Mouse (Mus musculus): ENCODE measurements around the gene Drosha.

Gene Drosha

GRCm38 (mm10) chr15:12832599-12832998 is 8.0 kb downstream of the Drosha start:
- DNase-seq = no peak

- DNase-seq = no peak
These were observed 8.8 kb downstream of the Drosha start for GRCm38 (mm10) chr15:12833385-12833784.

GRCm38 (mm10) chr15:12834231-12834630 is 9.6 kb downstream of the Drosha start:
- no peak for DNase-seq

GRCm38 (mm10) chr15:12840737-12841136 is 16.1 kb downstream of the Drosha start:
- no peak for DNase-seq

GRCm38 (mm10) chr15:12842833-12843232 is 18.2 kb downstream of the Drosha start:
- no peak for DNase-seq

- DNase-seq = no peak
These were observed 23.8 kb downstream of the Drosha start for GRCm38 (mm10) chr15:12848196-12848975.

GRCm38 (mm10) chr15:12849373-12849772 is 24.8 kb downstream of the Drosha start:
- DNase-seq = no peak

GRCm38 (mm10) chr15:12853471-12853870 is 28.9 kb downstream of the Drosha start:
- peak; percentile 27 to 38 for DNase-seq

- DNase-seq = no peak
These were observed 32.2 kb downstream of the Drosha start for GRCm38 (mm10) chr15:12856780-12857179.

- no peak for DNase-seq
These were observed 33.4 kb downstream of the Drosha start for GRCm38 (mm10) chr15:12857840-12858516.

GRCm38 (mm10) chr15:12858645-12859044 is 34.0 kb downstream of the Drosha start:
- DNase-seq = no peak

- no peak for DNase-seq
These were observed 37.4 kb downstream of the Drosha start for GRCm38 (mm10) chr15:12862061-12862460.

GRCm38 (mm10) chr15:12863669-12864068 is 39.1 kb downstream of the Drosha start:
- DNase-seq = no peak

- DNase-seq = no peak
These were observed 41.1 kb downstream of the Drosha start for GRCm38 (mm10) chr15:12865595-12866314.

GRCm38 (mm10) chr15:12867269-12867668 is 42.7 kb downstream of the Drosha start:
- DNase-seq = no peak

GRCm38 (mm10) chr15:12875442-12876176 is 51.0 kb downstream of the Drosha start:
- DNase-seq = peak; percentile 43 to 48

GRCm38 (mm10) chr15:12876266-12876665 is 51.7 kb downstream of the Drosha start:
- no peak for DNase-seq

- DNase-seq = no peak
These were observed 52.3 kb downstream of the Drosha start for GRCm38 (mm10) chr15:12876881-12877280.

- no peak for DNase-seq
These were observed 53.3 kb downstream of the Drosha start for GRCm38 (mm10) chr15:12877934-12878333.

GRCm38 (mm10) chr15:12878581-12878980 is 54.0 kb downstream of the Drosha start:
- no peak for DNase-seq

GRCm38 (mm10) chr15:12879937-12880336 is 55.3 kb downstream of the Drosha start:
- no peak for DNase-seq

- DNase-seq = no peak
These were observed 60.2 kb downstream of the Drosha start for GRCm38 (mm10) chr15:12884855-12885254.

- DNase-seq = no peak
These were observed 60.7 kb downstream of the Drosha start for GRCm38 (mm10) chr15:12885361-12885760.

Data from cerebellum, postnatal 14 days (tissue).